Mouse (Mus musculus) hindlimb bud, embryonic 11.5 days (tissue): ENCODE measurements around the gene Bud13.

Experiments used
- DNase-seq: peaks from one replicate; pipeline ENCODE4 v3.0.0-alpha.2; 2012; ENCODE audit warnings: low read depth, low spot score; ENCODE audit errors: extremely low spot score

Gene Bud13

GRCm38 (mm10) chr9:46282631-46283436 lies at the start of gene Bud13:
Gene Bud13, plus strand, starts transcription at chr9:46283008.
- DNase-seq, result peak; percentile 84

GRCm38 (mm10) chr9:46235196-46235595 lies 47.6 kb upstream of the Bud13 start:
- no peak for DNase-seq

- DNase-seq, result no peak
These were observed 47.4 kb upstream of the Bud13 start, which contains the start of gene Apoc3 for GRCm38 (mm10) chr9:46235596-46235648. Gene Apoc3, minus strand, starts transcription at chr9:46235636.

GRCm38 (mm10) chr9:46235649-46236048 lies 47.2 kb upstream of the Bud13 start:
- DNase-seq, result no peak

- DNase-seq, result no peak
These were observed 44.0 kb upstream of the Bud13 start for GRCm38 (mm10) chr9:46238850-46239249.

GRCm38 (mm10) chr9:46240526-46241153 lies 42.2 kb upstream of the Bud13 start, which contains the start of gene Apoa4:
Gene Apoa4, plus strand, starts transcription at chr9:46240696.
- no peak for DNase-seq

GRCm38 (mm10) chr9:46241818-46242217 lies 41.0 kb upstream of the Bud13 start:
- no peak for DNase-seq

- DNase-seq, result no peak
These were observed 39.7 kb upstream of the Bud13 start for GRCm38 (mm10) chr9:46243122-46243521.

GRCm38 (mm10) chr9:46243584-46243983 lies 39.2 kb upstream of the Bud13 start:
- no peak for DNase-seq

- DNase-seq, result peak; percentile 77
These were observed 36.0 kb upstream of the Bud13 start for GRCm38 (mm10) chr9:46246752-46247324.

GRCm38 (mm10) chr9:46256177-46256576 lies 26.6 kb upstream of the Bud13 start:
- no peak for DNase-seq

- no peak for DNase-seq
These were observed 26.0 kb upstream of the Bud13 start for GRCm38 (mm10) chr9:46256658-46257385.

GRCm38 (mm10) chr9:46257546-46257945 lies 25.3 kb upstream of the Bud13 start:
- no peak for DNase-seq

GRCm38 (mm10) chr9:46259111-46259510 lies 23.7 kb upstream of the Bud13 start:
- DNase-seq, result no peak

- DNase-seq, result no peak
These were observed 21.7 kb upstream of the Bud13 start for GRCm38 (mm10) chr9:46261131-46261530.

GRCm38 (mm10) chr9:46268343-46268873 lies 14.4 kb upstream of the Bud13 start, which contains the start of gene Apoa5:
Gene Apoa5, plus strand, starts transcription at chr9:46268633.
- DNase-seq, result no peak

- no peak for DNase-seq
These were observed 13.7 kb upstream of the Bud13 start for GRCm38 (mm10) chr9:46269125-46269524.

GRCm38 (mm10) chr9:46270782-46271181 lies 12.0 kb upstream of the Bud13 start:
- DNase-seq, result no peak

- DNase-seq, result no peak
These were observed 10.7 kb upstream of the Bud13 start for GRCm38 (mm10) chr9:46272070-46272469.

- peak; percentile 79 for DNase-seq
These were observed 9.9 kb upstream of the Bud13 start, which contains the start of gene Zpr1 for GRCm38 (mm10) chr9:46272677-46273454. Gene Zpr1, plus strand, starts transcription at chr9:46273064.

GRCm38 (mm10) chr9:46274494-46274893 lies 8.3 kb upstream of the Bud13 start:
- DNase-seq, result no peak
